Mouse (Mus musculus): ENCODE data around the gene Fbxw21.

DNA sequence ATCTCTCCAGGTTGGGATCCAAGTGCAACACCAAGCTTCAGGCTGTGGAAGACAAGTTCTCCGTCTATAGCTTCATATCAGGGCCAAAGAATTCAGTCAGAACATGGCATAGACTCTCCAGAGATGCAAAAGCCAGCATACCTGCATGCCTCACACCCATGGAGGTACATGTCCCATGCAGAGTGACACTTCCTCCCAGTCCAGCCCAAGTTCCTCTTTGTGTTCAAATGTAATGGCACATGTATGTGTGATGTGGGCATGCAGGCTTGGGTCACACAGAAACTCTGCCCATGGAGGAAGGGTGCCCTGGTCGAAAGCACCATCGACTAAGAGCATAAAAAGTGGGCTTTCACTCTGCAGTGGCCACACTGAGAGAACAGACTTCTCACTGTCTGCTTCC lies 37.7 kb downstream of the Fbxw21 start:
- no peak for TF ChIP-seq CTCF (IDR thresholded peaks at IDR 0.05; ENCODE audit: insufficient read depth, low read length)
- TF ChIP-seq POLR2A (IDR thresholded peaks at IDR 0.05; ENCODE audit: borderline replicate concordance, extremely low read depth, low read depth, low read length): no peak
